ENCODE assay signal across 28 mouse cellular contexts in genomic region chr7:99206364-99206763, GRCm38 (mm10). TPM values are rescaled to one million over a fixed set of nuclear protein-coding genes. Genes with fewer than 3 reads are reported as not detected.
DNase-seq lines count a peak whose midpoint lies in the region; ATAC-seq and TF ChIP-seq lines count a peak whose summit lies in the region.
"Had no signal": no experiment of that assay in that cellular context is flagged by ENCODE, and none has a peak within 500 bp of the region (broad histone marks: within the 10 kb centered on the region; RNA-seq: fewer than 3 reads in every experiment).

No protein-coding gene starts in this region.

- no peak for TF ChIP-seq POLR2A in liver, adult 2 months (IDR thresholded peaks at IDR 0.05; ENCODE audit: extremely low read depth, insufficient read depth, low read length)

- no peak overlapping the region for H3K4me3 ChIP-seq in liver, adult 2 months (ENCODE audit: insufficient read depth, low read depth, low read length)
- H3K4me3 ChIP-seq in liver, embryonic 11.5 days (ENCODE audit: low read depth, low read length) = no peak overlapping the region
- no peak overlapping the region for H3K4me3 ChIP-seq in liver, embryonic 13.5 days (replicated peaks)
- no peak overlapping the region for H3K4me3 ChIP-seq in liver, embryonic 16.5 days (ENCODE audit: low read depth, low read length)
- H3K4me3 ChIP-seq in stomach, postnatal 0 days (ENCODE audit: low read depth, low read length) = no peak overlapping the region
- H3K4me3 ChIP-seq: forebrain, embryonic 10.5 days; forebrain, embryonic 13.5 days; heart, adult 2 months; heart, embryonic 10.5 days; heart, embryonic 13.5 days had no signal

- no peak overlapping the region for H3K9ac ChIP-seq in liver, adult 2 months (ENCODE audit: low read depth, low read length)
- no peak overlapping the region for H3K9ac ChIP-seq in liver, embryonic 11.5 days (ENCODE audit: low read depth, low read length)
- no peak overlapping the region for H3K9ac ChIP-seq in liver, embryonic 13.5 days
- H3K9ac ChIP-seq in liver, embryonic 16.5 days (ENCODE audit: low read depth, low read length) = no peak overlapping the region
- H3K9ac ChIP-seq in stomach, postnatal 0 days (ENCODE audit: low read length) = no peak overlapping the region
- H3K9ac ChIP-seq: forebrain, embryonic 13.5 days; heart, embryonic 13.5 days had no signal

- WGBS in liver, adult 2 months = 19% methylated on average over 7 of the region's 7 CpGs
- WGBS in liver, embryonic 11.5 days = 49% methylated on average over 7 of the region's 7 CpGs
- 56% methylated on average over 7 of the region's 7 CpGs for WGBS in liver, embryonic 13.5 days (ENCODE audit: insufficient replicate concordance)
- WGBS in liver, embryonic 16.5 days (ENCODE audit: insufficient replicate concordance) = 55% methylated on average over 7 of the region's 7 CpGs
- WGBS in stomach, postnatal 0 days = 55% methylated on average over 7 of the region's 7 CpGs

- peaks cover 18% of the 10 kb centered on the region for H3K4me1 ChIP-seq in liver, adult 2 months (ENCODE audit: control insufficient read depth, insufficient read depth, low read length)
- H3K4me1 ChIP-seq in liver, embryonic 11.5 days (replicated peaks; ENCODE audit: control insufficient read depth, insufficient read depth, low read length) = no peaks in the 10 kb centered on the region; the same call in 1 of the 2 replicates
- peaks cover 16% of the 10 kb centered on the region for H3K4me1 ChIP-seq in liver, embryonic 13.5 days (replicated peaks)
- peaks cover 2% of the 10 kb centered on the region; the same call in 1 of the 2 replicates for H3K4me1 ChIP-seq in liver, embryonic 16.5 days (ENCODE audit: control insufficient read depth, low read depth, low read length)
- no peaks in the 10 kb centered on the region for H3K4me1 ChIP-seq in stomach, postnatal 0 days (replicated peaks; ENCODE audit: control insufficient read depth, insufficient read depth)
- H3K4me1 ChIP-seq: forebrain, embryonic 10.5 days; forebrain, embryonic 13.5 days had no signal

- H3K27ac ChIP-seq in liver, adult 2 months (replicated peaks; ENCODE audit: insufficient read depth, low read depth, low read length) = peak overlapping the region; percentile 4
- no peak overlapping the region for H3K27ac ChIP-seq in liver, embryonic 11.5 days (ENCODE audit: low read depth, low read length)
- H3K27ac ChIP-seq in liver, embryonic 13.5 days = peak overlapping the region; percentile 3; the same call in 1 of the 2 replicates
- H3K27ac ChIP-seq in liver, embryonic 16.5 days (ENCODE audit: low read length) = peak overlapping the region; percentile 22
- no peak overlapping the region for H3K27ac ChIP-seq in stomach, postnatal 0 days (replicated peaks)
- H3K27ac ChIP-seq: forebrain, embryonic 10.5 days; forebrain, embryonic 13.5 days; heart, adult 2 months; heart, embryonic 10.5 days; heart, embryonic 13.5 days had no signal

- no peaks in the 10 kb centered on the region for H3K79me2 ChIP-seq in liver, adult 2 months (ENCODE audit: control insufficient read depth, insufficient read depth, low read length)

- H3K27me3 ChIP-seq in liver, adult 2 months (ENCODE audit: control insufficient read depth, insufficient read depth, low read length) = no peaks in the 10 kb centered on the region
- H3K27me3 ChIP-seq in liver, embryonic 11.5 days (replicated peaks; ENCODE audit: control insufficient read depth, insufficient read depth, low read length) = no peaks in the 10 kb centered on the region
- H3K27me3 ChIP-seq in liver, embryonic 13.5 days = no peaks in the 10 kb centered on the region
- no peaks in the 10 kb centered on the region for H3K27me3 ChIP-seq in liver, embryonic 16.5 days (ENCODE audit: control insufficient read depth, insufficient read depth, low read depth, low read length)
- no peaks in the 10 kb centered on the region for H3K27me3 ChIP-seq in stomach, postnatal 0 days (ENCODE audit: control insufficient read depth, insufficient read depth, low read length)
- H3K27me3 ChIP-seq: forebrain, embryonic 13.5 days; heart, embryonic 13.5 days had no signal

- no peak for TF ChIP-seq CTCF in liver, adult 2 months (IDR thresholded peaks at IDR 0.05; ENCODE audit: low read depth, low read length)
- TF ChIP-seq CTCF in stomach, postnatal 0 days (IDR thresholded peaks at IDR 0.05; ENCODE audit: low read depth) = no peak

- ATAC-seq in liver, embryonic 11.5 days (replicated peaks; ENCODE audit: low FRiP score) = no peak
- ATAC-seq in liver, embryonic 13.5 days (ENCODE audit: low read depth) = peak; percentile 45; the same call in 1 of the 2 replicates
- ATAC-seq in liver, embryonic 16.5 days (ENCODE audit: low read depth) = peak; percentile 75
- no peak for ATAC-seq in stomach, postnatal 0 days (ENCODE audit: low FRiP score, low TSS enrichment)
- ATAC-seq: forebrain, embryonic 13.5 days; forebrain, embryonic 16.5 days; Patski had no signal

- no peak overlapping the region for H3K4me2 ChIP-seq in liver, embryonic 11.5 days
- H3K4me2 ChIP-seq in liver, embryonic 13.5 days = no peak overlapping the region
- H3K4me2 ChIP-seq in liver, embryonic 16.5 days (ENCODE audit: low read depth, low read length) = no peak overlapping the region
- no peak overlapping the region for H3K4me2 ChIP-seq in stomach, postnatal 0 days (replicated peaks; ENCODE audit: low read depth)
- H3K4me2 ChIP-seq: forebrain, embryonic 13.5 days; heart, embryonic 13.5 days had no signal

- peak; percentile 87 for DNase-seq in liver, adult 2 months (ENCODE audit: extremely low read depth, low read depth, low spot score)
- DNase-seq in liver, embryonic 11.5 days (ENCODE audit: low spot score) = no peak
- no peak for DNase-seq in liver, embryonic 13.5 days
- peak; percentile 12 for DNase-seq in stomach, postnatal 0 days (ENCODE audit: low spot score)
- no peak for DNase-seq in right cerebral cortex, adult 18-20 months
- no peak for DNase-seq in urinary bladder, adult 18-20 months (ENCODE audit: low spot score in 2 of 2)
- no peak for DNase-seq in kidney, adult 9 months
- DNase-seq: adrenal gland, postnatal 10 days; adrenal gland, postnatal 36 days; B cell, adult 2 months; cerebellum, adult 18-20 months; cerebellum, adult 9-10 months; cerebellum, postnatal 14 days; gastrocnemius, postnatal 10 days; gastrocnemius, postnatal 36 days; heart, adult 2 months; heart, postnatal 14 days; heart, postnatal 4 days had no signal

- no peak for TF ChIP-seq EP300 in stomach, postnatal 0 days (optimal IDR thresholded peaks at IDR 0.05)

- no peaks in the 10 kb centered on the region for H3K36me3 ChIP-seq in liver, adult 2 months (ENCODE audit: control insufficient read depth, insufficient read depth, low read length)
- no peaks in the 10 kb centered on the region for H3K36me3 ChIP-seq in liver, embryonic 11.5 days (ENCODE audit: control insufficient read depth, insufficient read depth, low read length)
- H3K36me3 ChIP-seq in liver, embryonic 13.5 days = no peaks in the 10 kb centered on the region
- no peaks in the 10 kb centered on the region for H3K36me3 ChIP-seq in liver, embryonic 16.5 days (ENCODE audit: control insufficient read depth, insufficient read depth)
- no peaks in the 10 kb centered on the region for H3K36me3 ChIP-seq in stomach, postnatal 0 days (ENCODE audit: control insufficient read depth, insufficient read depth, low read length)
- H3K36me3 ChIP-seq: forebrain, embryonic 10.5 days; G1E; heart, embryonic 10.5 days; heart, embryonic 13.5 days had no signal

- no peaks in the 10 kb centered on the region for H3K9me3 ChIP-seq in liver, embryonic 11.5 days (ENCODE audit: control insufficient read depth, low read length)
- H3K9me3 ChIP-seq in liver, embryonic 13.5 days (replicated peaks) = no peaks in the 10 kb centered on the region
- no peaks in the 10 kb centered on the region for H3K9me3 ChIP-seq in liver, embryonic 16.5 days (replicated peaks; ENCODE audit: control insufficient read depth, low read length)
- H3K9me3 ChIP-seq in stomach, postnatal 0 days (ENCODE audit: control insufficient read depth, low read length) = no peaks in the 10 kb centered on the region
- H3K9me3 ChIP-seq: forebrain, embryonic 10.5 days; forebrain, embryonic 13.5 days; G1E; heart, embryonic 10.5 days; heart, embryonic 13.5 days had no signal

RNA-seq across cellular contexts. Expression of gene Dgat2, which starts 23.8 kb away (rescaled TPM):
- total RNA-seq in liver, adult 2 months (2014; rRNA removed) = 464 and 499 TPM in 2 replicates
- polyA plus RNA-seq in liver, adult 2 months (2012; rRNA removed) = 610 and 703 TPM in 2 replicates
- 59.9 and 60.1 TPM in 2 replicates for polyA plus RNA-seq in liver, embryonic 11.5 days (2014; fragmentation: Nextera tagmentation; extraction: Ambion mirVana)
- 71.1 and 73.4 TPM in 2 replicates for polyA plus RNA-seq in liver, embryonic 13.5 days (2015; fragmentation: Nextera tagmentation; extraction: Ambion mirVana)
- 168 and 194 TPM in 2 replicates for polyA plus RNA-seq in liver, embryonic 16.5 days (2015; fragmentation: Nextera tagmentation; extraction: Ambion mirVana)
- 307 and 320 TPM in 2 replicates for polyA plus RNA-seq in stomach, postnatal 0 days (2015; fragmentation: Nextera tagmentation; extraction: Ambion mirVana)

RNA-seq across cellular contexts. Expression of gene Mogat2, which starts 32.1 kb away (rescaled TPM):
- 0.20 and 0.74 TPM in 2 replicates for total RNA-seq in liver, adult 2 months (2014; rRNA removed)
- 0.22 and 0.34 TPM in 2 replicates for polyA plus RNA-seq in liver, adult 2 months (2012; rRNA removed)
- 37.8 and 42.2 TPM in 2 replicates for polyA plus RNA-seq in liver, embryonic 11.5 days (2014; fragmentation: Nextera tagmentation; extraction: Ambion mirVana)
- 35.9 and 37.5 TPM in 2 replicates for polyA plus RNA-seq in liver, embryonic 13.5 days (2015; fragmentation: Nextera tagmentation; extraction: Ambion mirVana)
- 23.8 and 24.9 TPM in 2 replicates for polyA plus RNA-seq in liver, embryonic 16.5 days (2015; fragmentation: Nextera tagmentation; extraction: Ambion mirVana)
- 8.7 and 9.4 TPM in 2 replicates for polyA plus RNA-seq in stomach, postnatal 0 days (2015; fragmentation: Nextera tagmentation; extraction: Ambion mirVana)
- total RNA-seq: CH12.LX; G1E; gastrocnemius, adult 18-20 months; gastrocnemius, postnatal 36 days; heart, adult 2 months; heart, postnatal 14 days; heart, postnatal 4 days had no signal
- polyA plus RNA-seq: Patski had no signal

Comparison
In these comparisons a context has a peak if more than half of its experiments do, and no peak if none do; other contexts are left out.
1. DNase-seq: peak in liver, adult 2 months (single experiment) and stomach, postnatal 0 days (single experiment); none in liver, embryonic 11.5 days (single experiment), liver, embryonic 13.5 days (single experiment), right cerebral cortex, adult 18-20 months (single experiment), urinary bladder, adult 18-20 months (0 of 2) and kidney, adult 9 months (single experiment).
2. H3K27ac ChIP-seq: peak in liver, adult 2 months (single experiment), liver, embryonic 13.5 days (single experiment) and liver, embryonic 16.5 days (single experiment); none in liver, embryonic 11.5 days (single experiment) and stomach, postnatal 0 days (single experiment).
3. ATAC-seq: peak in liver, embryonic 13.5 days (single experiment) and liver, embryonic 16.5 days (single experiment); none in liver, embryonic 11.5 days (single experiment) and stomach, postnatal 0 days (single experiment).